Mouse (Mus musculus): Measurements from ENCODE around the gene Drd4. TPM values are rescaled to one million over a fixed set of nuclear protein-coding genes. Genes with fewer than 3 reads are reported as not detected.

The Drd4 gene
- polyA plus RNA-seq, 1 experiment = 0.50 TPM

DNA sequence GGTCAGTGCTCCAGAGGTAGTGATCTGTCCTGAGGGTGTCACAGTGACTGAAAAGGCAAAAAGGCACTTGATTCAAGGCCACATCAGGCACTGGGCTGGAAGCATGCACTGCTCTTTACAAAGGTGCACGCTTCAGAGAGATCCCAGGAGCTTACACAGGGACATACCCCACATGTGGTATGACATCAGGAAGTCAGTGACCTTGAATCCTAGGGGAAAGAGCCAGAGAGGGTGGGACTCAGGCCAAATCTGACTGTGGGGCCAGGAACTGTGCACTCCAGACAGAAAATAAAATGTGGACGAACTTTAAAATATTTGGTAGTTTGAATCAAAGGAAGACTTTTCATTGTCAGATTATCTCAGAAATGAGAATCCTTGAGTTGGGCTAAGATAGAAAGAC is 22.6 kb downstream of the Drd4 start:
- H3K4me3 ChIP-seq (ENCODE audit: insufficient read depth, low read length) = no peak overlapping the region

DNA sequence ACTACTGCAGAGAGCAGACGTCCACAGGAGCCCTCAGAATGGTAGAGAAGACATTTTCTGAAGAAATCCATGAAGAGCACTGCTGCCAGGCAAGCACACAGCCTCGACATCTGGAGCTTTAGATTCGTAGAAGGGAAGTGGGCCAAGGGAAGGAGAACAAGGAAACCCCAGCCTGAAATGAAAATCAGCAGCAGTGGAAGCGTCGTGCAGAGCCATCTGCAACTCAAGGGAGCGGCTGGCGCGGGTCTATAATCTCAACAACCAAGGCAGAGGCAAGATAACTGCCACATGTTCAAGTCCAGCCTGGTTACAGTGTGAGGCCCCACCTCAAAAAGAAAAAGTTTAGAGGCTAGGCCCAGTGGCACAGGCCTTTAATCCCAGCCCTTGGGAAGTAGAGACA is 23.3 kb downstream of the Drd4 start:
- H3K4me1 ChIP-seq (ENCODE audit: control insufficient read depth, insufficient read depth, low read length) = peaks cover 5% of the 10 kb centered on the region
- TF ChIP-seq CTCF (IDR thresholded peaks at IDR 0.05; ENCODE audit: extremely low read depth, insufficient read depth, low read length) (no peak), POLR2A (IDR thresholded peaks at IDR 0.05; ENCODE audit: extremely low read depth, insufficient read depth, low read length) (no peak)
- H3K4me3 ChIP-seq (ENCODE audit: insufficient read depth, low read length) = no peak overlapping the region
- no peak overlapping the region for H3K27ac ChIP-seq (ENCODE audit: insufficient read depth, low read length)

More for the DNA sequence above, 22.6 kb downstream of the Drd4 start:
- Histone ChIP-seq H3K4me1 (ENCODE audit: control insufficient read depth, insufficient read depth, low read length) (peaks cover 5% of the 10 kb centered on the region), H3K27ac (ENCODE audit: insufficient read depth, low read length) (no peak overlapping the region)
- TF ChIP-seq POLR2A (IDR thresholded peaks at IDR 0.05; ENCODE audit: extremely low read depth, insufficient read depth, low read length) (no peak), CTCF (IDR thresholded peaks at IDR 0.05; ENCODE audit: extremely low read depth, insufficient read depth, low read length) (no peak)

DNA sequence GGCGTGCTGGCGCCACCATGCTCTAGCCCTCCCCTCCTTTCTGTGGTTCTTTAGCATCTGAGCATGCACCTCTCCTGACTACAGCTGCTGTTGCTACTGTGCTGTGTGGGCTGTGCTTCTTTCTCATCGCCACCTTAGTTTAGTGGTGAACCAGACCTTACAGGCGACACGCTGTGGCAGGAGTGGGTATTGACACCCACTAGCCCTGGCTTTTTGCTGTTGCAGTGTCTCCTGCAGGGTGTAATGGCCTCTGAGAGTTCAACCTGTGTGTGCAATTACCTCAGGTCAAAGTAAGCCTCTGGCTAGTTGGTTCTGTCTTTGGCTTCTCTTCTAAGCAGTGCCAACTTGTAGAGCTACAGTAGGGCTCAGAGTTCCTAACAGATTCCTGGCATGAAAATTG is 24.2 kb downstream of the Drd4 start:
- peaks cover 2% of the 10 kb centered on the region for H3K4me1 ChIP-seq (ENCODE audit: control insufficient read depth, insufficient read depth, low read length)
- no peak overlapping the region for H3K4me3 ChIP-seq (ENCODE audit: insufficient read depth, low read length)
- no peak overlapping the region for H3K27ac ChIP-seq (ENCODE audit: insufficient read depth, low read length)
- TF ChIP-seq CTCF (IDR thresholded peaks at IDR 0.05; ENCODE audit: extremely low read depth, insufficient read depth, low read length) (peak; percentile 53), POLR2A (IDR thresholded peaks at IDR 0.05; ENCODE audit: extremely low read depth, insufficient read depth, low read length) (no peak)

DNA sequence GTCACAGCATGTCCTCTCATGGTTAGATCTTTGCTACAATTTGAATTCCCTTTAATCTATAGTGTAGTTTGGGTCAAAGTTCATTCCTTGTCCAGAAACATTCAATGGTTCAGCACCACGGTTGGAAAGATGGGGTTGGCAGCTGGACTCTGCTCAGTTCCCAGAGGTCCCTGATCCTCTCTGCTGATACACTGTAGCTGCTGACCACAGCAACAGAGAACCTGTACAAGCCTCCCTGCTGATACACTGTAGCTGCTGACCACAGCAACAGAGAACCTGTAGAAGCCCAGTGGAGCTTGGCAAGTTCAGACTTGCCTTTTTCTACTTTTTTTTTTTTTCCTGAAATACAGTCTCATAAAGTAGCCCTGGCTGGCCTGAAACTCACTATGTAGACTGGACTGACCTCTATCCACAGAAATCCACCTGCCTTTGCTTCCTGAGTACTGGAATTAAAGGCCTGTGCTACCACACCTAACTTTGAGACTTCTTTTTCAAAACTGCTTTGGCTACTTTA is 25.9 kb downstream of the Drd4 start:
- TF ChIP-seq CTCF (IDR thresholded peaks at IDR 0.05; ENCODE audit: extremely low read depth, insufficient read depth, low read length) (no peak), POLR2A (IDR thresholded peaks at IDR 0.05; ENCODE audit: extremely low read depth, insufficient read depth, low read length) (no peak)
- no peak overlapping the region for H3K27ac ChIP-seq (ENCODE audit: insufficient read depth, low read length)
- H3K4me1 ChIP-seq (ENCODE audit: control insufficient read depth, insufficient read depth, low read length) = no peaks in the 10 kb centered on the region
- no peak overlapping the region for H3K4me3 ChIP-seq (ENCODE audit: insufficient read depth, low read length)

DNA sequence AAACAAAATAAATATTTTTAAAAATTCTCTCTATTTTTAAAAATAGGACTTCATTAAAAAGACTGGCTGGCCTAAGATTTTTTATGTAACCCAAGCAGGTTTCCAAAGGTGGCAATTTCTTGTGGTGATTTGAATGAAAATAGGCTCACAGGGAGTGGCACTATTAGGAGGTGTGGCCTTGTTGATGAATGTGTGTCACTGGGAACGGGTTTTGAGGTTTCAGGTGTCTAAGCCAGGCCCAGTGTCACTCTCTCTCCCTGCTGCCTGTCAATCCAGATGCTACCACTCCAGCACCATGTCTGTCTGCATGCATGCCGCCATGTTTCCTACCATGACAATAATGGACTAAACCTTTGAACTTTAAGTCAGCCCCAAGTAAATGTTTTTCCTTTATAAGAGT is 27.6 kb downstream of the Drd4 start:
- Histone ChIP-seq H3K4me3 (ENCODE audit: insufficient read depth, low read length) (no peak overlapping the region), H3K27ac (ENCODE audit: insufficient read depth, low read length) (no peak overlapping the region), H3K4me1 (ENCODE audit: control insufficient read depth, insufficient read depth, low read length) (peaks cover 2% of the 10 kb centered on the region; the same call in 1 of the 2 replicates)
- TF ChIP-seq CTCF (IDR thresholded peaks at IDR 0.05; ENCODE audit: extremely low read depth, insufficient read depth, low read length) = no peak
- no peak for TF ChIP-seq POLR2A (IDR thresholded peaks at IDR 0.05; ENCODE audit: extremely low read depth, insufficient read depth, low read length)

DNA sequence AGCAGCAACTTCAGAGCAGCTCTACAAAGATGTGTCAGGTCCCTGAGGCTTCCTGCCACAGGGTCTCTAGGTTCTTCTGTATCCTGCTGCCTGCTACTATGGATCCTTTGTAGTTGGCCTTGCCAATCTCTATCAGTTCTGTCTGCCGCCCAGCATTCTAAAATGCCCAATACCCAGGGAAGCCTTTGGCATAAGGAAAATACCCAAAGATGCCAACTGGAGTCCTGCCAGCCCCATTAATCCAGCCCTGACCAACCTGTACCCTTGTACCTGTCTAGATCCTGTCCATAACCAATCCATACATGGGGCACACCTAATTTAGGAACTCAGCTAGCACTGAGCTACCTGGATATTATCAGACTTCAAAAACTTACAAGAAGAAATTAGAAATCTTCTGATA is 32.9 kb downstream of the Drd4 start:
- TF ChIP-seq POLR2A (IDR thresholded peaks at IDR 0.05; ENCODE audit: extremely low read depth, insufficient read depth, low read length) (no peak), CTCF (IDR thresholded peaks at IDR 0.05; ENCODE audit: extremely low read depth, insufficient read depth, low read length) (no peak)
- H3K4me1 ChIP-seq (ENCODE audit: control insufficient read depth, insufficient read depth, low read length) = peaks cover 13% of the 10 kb centered on the region
- no peak overlapping the region for H3K27ac ChIP-seq (ENCODE audit: insufficient read depth, low read length)
- no peak overlapping the region for H3K4me3 ChIP-seq (ENCODE audit: insufficient read depth, low read length)

DNA sequence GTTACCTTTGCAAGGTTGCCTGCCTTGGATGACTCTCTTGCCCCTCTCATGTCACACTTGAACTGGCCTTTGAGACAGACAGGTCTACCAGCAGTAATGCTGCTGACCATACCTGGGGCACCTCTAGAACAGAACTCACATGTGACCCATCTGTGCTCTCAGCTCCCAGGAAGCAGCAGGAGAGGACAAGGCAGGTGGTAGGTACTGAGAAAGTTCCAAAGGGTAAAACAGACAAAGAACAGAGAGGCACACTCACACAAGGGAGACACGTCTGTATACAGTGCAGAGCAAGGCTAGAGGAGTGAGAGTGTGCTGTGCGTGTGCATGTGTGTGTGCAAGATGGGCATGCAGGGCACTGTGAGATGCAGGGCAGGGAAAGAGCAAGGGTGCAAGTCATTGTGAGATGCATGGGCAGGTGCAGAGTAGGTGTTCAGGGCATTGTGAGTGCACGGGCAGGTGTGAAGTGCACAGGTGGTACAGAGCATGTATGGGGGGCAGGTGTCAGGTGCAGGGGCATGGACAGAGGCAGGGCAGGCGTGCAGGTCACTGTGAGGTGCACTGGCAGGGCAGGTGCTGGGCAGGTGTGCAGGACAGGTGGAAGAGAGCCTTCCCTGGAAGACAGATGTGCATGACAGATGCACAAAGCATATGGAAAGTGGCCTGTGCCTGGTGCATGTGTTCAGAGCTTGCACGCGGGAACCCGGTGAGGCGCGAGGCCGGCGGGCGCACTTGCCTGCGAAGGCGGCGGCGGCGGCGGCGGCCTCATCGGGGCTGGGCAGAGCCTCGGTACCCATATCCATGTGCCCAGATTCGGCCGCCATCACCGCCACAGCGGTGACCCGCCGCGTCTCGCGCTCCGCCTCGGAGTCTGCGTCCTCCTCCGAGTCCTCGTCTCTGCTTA is 35.0 kb downstream of the Drd4 start:
- TF ChIP-seq POLR2A (IDR thresholded peaks at IDR 0.05; ENCODE audit: extremely low read depth, insufficient read depth, low read length) (no peak), CTCF (IDR thresholded peaks at IDR 0.05; ENCODE audit: extremely low read depth, insufficient read depth, low read length) (no peak)
- Histone ChIP-seq H3K27ac (ENCODE audit: insufficient read depth, low read length) (peak overlapping the region; percentile 80), H3K4me3 (ENCODE audit: insufficient read depth, low read length) (peak overlapping the region; percentile 71)

DNA sequence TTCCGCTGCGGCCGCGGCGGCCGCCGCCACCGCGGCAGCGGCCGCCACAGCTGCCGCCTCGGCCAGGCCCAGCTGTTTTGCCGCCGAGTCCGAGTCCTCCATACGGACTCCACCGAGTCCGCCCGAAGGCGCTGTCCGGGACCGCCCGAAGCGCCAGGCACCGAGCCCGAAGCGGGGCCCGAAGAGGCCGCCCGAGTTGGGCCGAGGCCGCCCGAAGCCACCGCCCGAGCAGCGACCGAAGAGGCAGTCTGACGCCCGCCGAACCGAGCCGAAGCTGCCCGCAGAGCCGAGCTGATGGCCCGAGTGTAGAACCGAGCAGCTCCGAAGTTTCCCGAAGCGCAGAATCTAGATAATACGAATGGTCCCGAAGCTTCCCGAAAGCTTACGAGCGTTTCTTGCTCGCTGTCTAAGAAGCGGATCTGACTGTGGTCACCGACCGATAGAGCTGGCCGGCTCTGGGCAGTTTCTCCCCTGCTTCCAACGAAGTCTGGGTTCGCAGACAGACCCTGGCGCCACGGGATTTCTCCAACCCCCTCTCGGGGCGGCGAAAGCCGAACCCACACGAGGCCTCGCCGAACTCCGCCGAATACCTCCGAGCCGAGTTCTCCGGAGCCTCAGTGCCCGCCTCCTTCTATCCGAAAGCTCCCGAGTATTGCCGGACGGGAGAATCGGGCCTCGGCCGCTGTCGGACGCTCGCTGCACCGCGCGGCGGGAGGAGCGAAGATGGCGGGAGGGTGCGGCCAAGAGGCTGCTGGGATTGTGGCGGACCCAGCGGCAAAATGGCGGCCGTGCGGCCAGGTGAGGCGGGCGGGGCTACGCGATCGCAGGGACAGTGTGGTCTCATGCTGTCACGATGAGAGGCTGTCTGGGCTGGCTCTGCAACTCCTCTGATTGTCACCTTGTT is 35.9 kb downstream of the Drd4 start, which contains the start of the genes Deaf1 and Tmem80:
Gene Deaf1, minus strand, starts transcription at position 222 of the 904 bp plus-strand sequence.
Gene Tmem80, plus strand, starts transcription at position 271 of the 904 bp plus-strand sequence.
- H3K27ac ChIP-seq (ENCODE audit: insufficient read depth, low read length) = peak within 1 kb of the TSS; percentile 94
- peak within 1 kb of the TSS; percentile 71 for H3K4me3 ChIP-seq (ENCODE audit: insufficient read depth, low read length)
- TF ChIP-seq CTCF (IDR thresholded peaks at IDR 0.05; ENCODE audit: extremely low read depth, insufficient read depth, low read length) (no peak), POLR2A (IDR thresholded peaks at IDR 0.05; ENCODE audit: extremely low read depth, insufficient read depth, low read length) (peak; percentile 66)

More for the DNA sequence above, 35.0 kb downstream of the Drd4 start:
- H3K4me1 ChIP-seq (ENCODE audit: control insufficient read depth, insufficient read depth, low read length) = peaks cover 13% of the 10 kb centered on the region

DNA sequence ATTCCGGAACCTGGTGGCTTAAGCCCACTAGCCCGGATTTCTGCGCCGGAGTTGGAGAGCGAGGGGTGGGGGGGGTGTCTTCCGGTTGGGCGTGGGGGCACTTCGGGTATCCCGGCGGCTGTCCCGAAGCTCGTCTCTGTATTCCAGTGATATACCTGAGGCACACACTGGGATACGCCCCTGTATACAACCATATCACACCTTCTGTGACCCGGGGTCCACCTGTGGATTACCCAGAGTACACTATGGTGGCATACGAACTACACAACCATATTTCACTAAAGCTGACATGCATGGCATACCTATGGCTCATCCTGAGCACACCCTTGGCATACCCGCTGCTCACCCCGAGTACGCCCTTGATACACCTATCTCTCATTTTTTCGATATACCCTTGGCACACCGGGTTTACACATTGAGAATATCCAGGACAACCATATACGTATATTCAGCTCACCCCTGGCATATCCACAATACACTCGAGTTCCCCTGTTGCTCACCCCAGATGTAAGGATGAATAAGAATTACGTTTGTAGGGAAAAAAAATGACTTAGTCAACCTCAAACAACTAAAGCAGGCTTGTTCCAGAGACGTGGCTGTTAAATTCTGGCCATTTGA is 36.7 kb downstream of the Drd4 start:
- Histone ChIP-seq H3K4me3 (ENCODE audit: insufficient read depth, low read length) (peak overlapping the region; percentile 71), H3K27ac (ENCODE audit: insufficient read depth, low read length) (peak overlapping the region; percentile 44; the same call in 1 of the 2 replicates), H3K4me1 (ENCODE audit: control insufficient read depth, insufficient read depth, low read length) (peaks cover 13% of the 10 kb centered on the region)
- TF ChIP-seq CTCF (IDR thresholded peaks at IDR 0.05; ENCODE audit: extremely low read depth, insufficient read depth, low read length) (no peak), POLR2A (IDR thresholded peaks at IDR 0.05; ENCODE audit: extremely low read depth, insufficient read depth, low read length) (no peak)

More for the DNA sequence above, 35.9 kb downstream of the Drd4 start, which contains the start of the genes Deaf1 and Tmem80:
- H3K4me1 ChIP-seq (ENCODE audit: control insufficient read depth, insufficient read depth, low read length) = peaks cover 13% of the 10 kb centered on the region

All from cortical plate, adult 2 months (tissue).